Mouse (Mus musculus): ENCODE results near the gene Mettl21e. TPM values are rescaled to one million over a fixed set of nuclear protein-coding genes. Genes with fewer than 3 reads are reported as not detected.
A peak's percentile ranks its signal among the peaks of the same experiment; 100 is the strongest.
"Not testable (repeated sequence)": the region's sequence is repeated elsewhere in the genome, so short reads cannot be mapped to it uniquely, and the experiment has no call there.

The Mettl21e gene
- not detected for total RNA-seq (2021)
- long read RNA-seq, result 0 reads

DNA sequence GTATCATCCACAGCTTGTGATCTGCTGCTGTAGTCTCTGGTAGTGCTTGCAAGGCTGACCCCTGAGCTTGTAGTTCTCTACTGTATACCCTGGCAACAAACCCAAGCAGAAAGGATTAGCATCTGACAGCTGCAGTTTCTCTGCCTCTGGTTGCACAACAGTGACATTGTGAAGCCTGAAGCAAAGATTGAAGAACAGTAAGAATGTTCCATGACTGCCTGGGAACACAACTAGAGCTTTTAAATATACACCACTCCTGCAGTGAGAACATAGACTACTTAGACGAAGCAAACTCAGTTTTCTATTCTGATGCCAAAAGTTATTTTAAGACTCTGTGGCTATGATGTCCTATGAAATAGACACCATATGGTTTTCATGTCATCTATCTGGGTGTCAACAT is at the start of gene Mettl21e:
TSS of gene Mettl21e (minus strand) at position 86 of the 400 bp plus-strand sequence.
- no peak for DNase-seq (ENCODE audit: low spot score in 2 of 2)

DNA sequence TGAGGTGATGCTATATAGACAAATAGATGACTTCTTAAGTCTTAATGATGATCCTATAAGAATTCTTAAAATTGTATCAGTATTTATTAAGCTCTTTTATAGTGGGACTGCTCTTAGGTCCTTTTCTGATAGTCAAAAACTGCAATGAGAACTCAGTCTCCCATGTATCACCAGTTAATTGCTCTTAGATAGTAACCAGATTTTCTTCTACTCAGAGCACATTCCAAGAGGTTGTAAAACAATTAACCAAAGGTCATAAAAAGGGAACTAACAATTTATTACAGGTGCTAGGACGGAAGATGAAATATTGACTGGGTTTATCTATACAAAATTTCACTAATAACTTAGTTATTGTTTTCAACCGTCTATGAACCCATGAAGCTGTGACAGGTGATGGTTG is 21.7 kb upstream of the Mettl21e start:
- DNase-seq (ENCODE audit: low spot score in 2 of 2), result not testable (repeated sequence)

- DNase-seq (ENCODE audit: low spot score in 2 of 2), result no peak
Measured at GRCm38 (mm10) chr1:44239969-44240368, 21.2 kb upstream of the Mettl21e start.

- no peak for DNase-seq (ENCODE audit: low spot score in 2 of 2)
Measured at GRCm38 (mm10) chr1:44237305-44237704, 18.5 kb upstream of the Mettl21e start.

DNA sequence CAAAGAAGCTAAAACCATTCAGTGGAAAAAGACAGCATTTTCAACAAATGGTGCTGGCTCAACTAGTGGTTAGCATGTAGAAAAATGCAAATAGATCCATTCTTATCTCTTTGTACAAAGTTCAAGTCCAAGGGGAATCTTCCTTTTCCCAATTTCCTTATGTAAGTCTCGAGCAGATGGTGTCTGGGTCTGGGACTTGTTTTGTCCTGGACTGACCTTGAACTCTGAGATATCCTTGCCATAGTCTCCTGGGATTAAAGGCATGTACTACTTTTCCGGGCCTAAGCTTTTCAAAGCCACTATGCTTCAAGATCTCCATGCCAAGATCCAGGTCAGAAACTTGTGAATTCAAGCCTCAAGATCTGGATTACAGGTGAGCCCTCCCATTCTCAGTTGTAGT is 16.6 kb upstream of the Mettl21e start:
- no peak for DNase-seq (ENCODE audit: low spot score in 2 of 2)

- not testable (repeated sequence) for DNase-seq (ENCODE audit: low spot score in 2 of 2)
Measured at GRCm38 (mm10) chr1:44234531-44234930, 15.8 kb upstream of the Mettl21e start.

GRCm38 (mm10) chr1:44229044-44229443 is 10.3 kb upstream of the Mettl21e start:
- peak; percentile 42 to 74 for DNase-seq (ENCODE audit: low spot score in 2 of 2)

- DNase-seq (ENCODE audit: low spot score in 2 of 2), result peak in 1 of 2 experiments; percentile 20
Measured at GRCm38 (mm10) chr1:44217118-44217517, 1.6 kb downstream of the Mettl21e start.

GRCm38 (mm10) chr1:44216352-44217116 is 2.2 kb downstream of the Mettl21e start:
- DNase-seq (ENCODE audit: low spot score in 2 of 2), result no peak

GRCm38 (mm10) chr1:44214443-44214842 is 4.3 kb downstream of the Mettl21e start:
- DNase-seq (ENCODE audit: low spot score in 2 of 2), result no peak

DNA sequence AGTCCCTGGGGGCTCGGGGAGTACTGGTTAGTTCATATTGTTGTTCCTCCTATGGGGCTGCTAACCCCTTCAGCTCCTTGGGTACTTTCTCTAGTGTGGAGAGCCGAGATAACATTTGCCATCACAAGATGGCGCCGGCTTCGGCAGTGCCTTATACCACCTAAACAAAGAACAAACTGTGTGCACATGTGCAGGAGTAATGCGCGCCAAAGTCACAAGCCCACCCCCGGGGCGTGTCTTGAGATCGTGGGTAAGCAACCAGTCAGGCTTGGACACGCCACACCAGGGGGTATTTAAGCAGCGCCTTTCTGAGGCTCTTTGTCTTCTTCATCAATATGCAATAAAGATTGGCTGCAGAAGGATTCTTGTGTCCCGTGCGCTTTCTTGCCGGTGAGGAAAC is 15.9 kb downstream of the Mettl21e start:
- DNase-seq (ENCODE audit: low spot score in 2 of 2), result no peak

- peak in 1 of 2 experiments; percentile 51 for DNase-seq (ENCODE audit: low spot score in 2 of 2)
Measured at GRCm38 (mm10) chr1:44198273-44199171, 20.2 kb downstream of the Mettl21e start.

- peak in 1 of 2 experiments; percentile 12 for DNase-seq (ENCODE audit: low spot score in 2 of 2)
Measured at GRCm38 (mm10) chr1:44186396-44186795, 32.4 kb downstream of the Mettl21e start.

DNA sequence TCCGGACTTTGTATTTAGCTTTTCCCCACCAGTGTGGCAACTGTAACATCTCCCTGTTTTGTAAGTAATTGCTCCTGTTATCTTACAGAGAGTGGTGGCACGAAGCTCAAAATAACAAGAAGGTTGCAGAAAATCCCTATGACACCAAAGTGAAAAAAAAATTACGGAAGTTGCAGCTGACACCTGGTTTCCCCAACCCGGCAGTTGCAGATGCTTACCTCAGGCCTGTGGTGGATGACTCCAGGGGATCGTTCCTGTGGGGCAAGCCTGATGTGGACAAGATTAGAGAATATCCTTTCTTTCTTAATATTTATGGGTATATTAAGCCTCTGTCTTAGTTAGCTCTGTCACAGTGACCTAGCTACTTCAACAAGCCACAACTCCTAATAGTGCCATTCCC is 40.7 kb downstream of the Mettl21e start:
- no peak for DNase-seq (ENCODE audit: low spot score in 2 of 2)

DNA sequence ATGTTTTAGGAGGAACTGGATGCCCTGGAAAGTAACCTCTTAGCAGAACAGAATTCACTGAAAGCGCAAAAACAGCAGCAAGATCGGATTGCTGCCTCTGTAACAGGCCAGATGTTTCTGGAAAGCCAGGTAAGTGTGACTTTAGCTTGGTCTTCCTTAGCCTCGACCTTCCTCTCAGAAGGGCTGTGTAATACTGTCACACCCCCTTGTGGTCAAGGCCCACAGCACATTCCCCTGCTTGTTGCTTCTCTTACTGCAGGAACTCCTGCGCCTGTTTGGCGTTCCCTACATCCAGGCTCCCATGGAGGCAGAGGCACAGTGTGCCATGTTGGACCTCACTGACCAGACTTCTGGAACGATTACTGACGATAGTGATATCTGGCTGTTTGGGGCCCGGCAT is 44.9 kb downstream of the Mettl21e start:
- DNase-seq (ENCODE audit: low spot score in 2 of 2), result no peak

DNA sequence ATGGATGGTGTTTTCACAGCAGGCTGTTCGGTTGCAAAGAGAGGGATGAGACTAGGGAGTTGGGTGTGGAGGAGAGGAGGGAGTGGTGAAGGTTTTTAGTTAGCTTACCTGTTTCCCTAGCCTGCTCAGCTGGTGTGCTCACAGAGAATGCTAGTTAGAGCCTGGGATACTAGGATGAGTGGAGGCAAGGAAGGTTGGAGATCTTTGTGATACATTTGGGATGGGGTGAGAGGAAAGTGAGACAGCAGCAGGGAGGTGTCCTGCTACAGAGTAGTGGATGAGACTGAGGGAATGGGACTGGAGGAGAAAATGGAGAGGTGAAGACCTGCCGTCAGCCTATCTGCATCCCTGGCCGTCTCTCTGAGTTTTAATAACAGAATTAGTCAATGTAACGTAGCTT is 46.1 kb downstream of the Mettl21e start:
- no peak for DNase-seq (ENCODE audit: low spot score in 2 of 2)

- DNase-seq (ENCODE audit: low spot score in 2 of 2), result no peak
Measured at GRCm38 (mm10) chr1:44167859-44168383, 50.8 kb downstream of the Mettl21e start.

DNA sequence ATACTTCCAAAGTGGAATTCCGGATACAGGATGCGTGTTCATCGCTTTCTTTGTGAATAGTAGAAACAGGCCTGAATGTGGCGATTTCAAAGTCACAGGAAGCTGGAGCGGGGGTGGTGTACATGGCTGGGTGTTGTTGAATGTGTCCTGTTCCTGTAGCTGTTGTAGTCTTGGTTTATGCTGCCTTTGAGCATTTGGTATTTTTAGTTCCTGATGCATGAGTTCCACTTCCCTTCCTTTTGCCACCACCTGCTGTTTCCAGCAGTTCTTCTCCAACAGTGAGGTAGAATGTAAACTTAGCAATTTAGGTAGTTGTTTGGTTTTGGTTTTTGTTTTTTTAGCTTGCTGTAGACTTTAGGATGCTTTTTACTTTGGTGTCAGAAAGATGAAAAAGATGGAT is 56.4 kb downstream of the Mettl21e start:
- DNase-seq (ENCODE audit: low spot score in 2 of 2), result no peak

DNA sequence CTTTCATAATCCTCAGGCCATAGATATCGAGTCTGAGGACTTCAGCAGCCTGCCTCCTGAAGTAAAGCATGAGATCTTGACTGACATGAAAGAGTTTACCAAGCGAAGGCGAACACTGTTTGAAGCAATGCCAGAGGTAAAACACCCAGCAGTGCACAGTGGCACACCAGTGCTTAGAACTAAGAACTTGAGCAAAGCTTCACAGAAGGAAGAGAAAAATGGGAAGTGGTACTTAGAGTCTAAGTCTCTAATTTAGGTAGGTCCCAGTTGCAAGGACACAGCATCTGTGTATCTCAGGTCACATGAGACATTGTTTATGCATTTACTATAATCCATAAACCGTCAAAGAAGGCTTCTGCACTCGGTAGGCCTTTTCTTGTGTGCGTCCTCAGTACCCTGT is 56.9 kb downstream of the Mettl21e start:
- DNase-seq (ENCODE audit: low spot score in 2 of 2), result no peak

- no peak for DNase-seq (ENCODE audit: low spot score in 2 of 2)
Measured at GRCm38 (mm10) chr1:44158317-44158716, 60.4 kb downstream of the Mettl21e start.

DNA sequence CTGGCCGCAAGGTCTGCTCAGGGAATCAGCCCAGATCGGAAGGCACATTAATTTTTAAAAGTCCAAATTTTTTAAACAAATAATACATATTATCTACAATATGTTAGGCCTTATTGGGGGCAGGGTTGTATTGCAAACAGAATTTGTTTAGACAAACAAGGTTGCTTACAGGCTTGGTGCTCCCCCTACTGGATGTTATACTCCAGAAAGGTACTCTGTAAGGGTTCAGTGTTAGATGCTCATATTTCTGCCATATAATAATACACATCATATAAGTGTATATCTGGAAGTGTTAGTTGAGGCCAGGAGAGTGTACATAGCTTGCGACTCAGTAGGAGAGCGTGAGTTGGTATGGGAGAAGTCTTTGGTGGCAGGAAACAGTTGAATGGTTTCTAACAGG is 63.5 kb downstream of the Mettl21e start:
- no peak for DNase-seq (ENCODE audit: low spot score in 2 of 2)

All from layer of hippocampus, adult 18-20 months (tissue).